Mouse (Mus musculus): ENCODE measurements around the gene Nudt21.

Gene Nudt21

DNA sequence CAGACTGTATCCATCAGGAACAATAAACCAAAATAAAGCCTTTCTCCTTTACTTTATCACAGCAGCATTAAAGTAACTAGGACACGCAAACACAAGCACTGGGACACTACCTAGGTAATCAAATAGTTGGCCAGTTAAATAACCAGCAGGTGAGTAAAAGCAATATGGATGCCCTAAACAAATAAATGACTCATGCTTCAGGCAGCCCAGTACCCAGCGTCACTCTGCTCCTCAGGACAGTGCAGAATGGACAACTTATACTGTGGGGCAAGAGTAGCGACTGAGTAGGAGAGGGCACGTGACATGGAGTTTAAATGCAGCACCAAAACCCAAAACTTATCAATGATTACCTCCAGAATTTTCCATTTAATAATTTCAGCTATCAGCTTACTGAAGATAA lies 47.1 kb downstream of the Nudt21 start:
- no peak for DNase-seq

DNA sequence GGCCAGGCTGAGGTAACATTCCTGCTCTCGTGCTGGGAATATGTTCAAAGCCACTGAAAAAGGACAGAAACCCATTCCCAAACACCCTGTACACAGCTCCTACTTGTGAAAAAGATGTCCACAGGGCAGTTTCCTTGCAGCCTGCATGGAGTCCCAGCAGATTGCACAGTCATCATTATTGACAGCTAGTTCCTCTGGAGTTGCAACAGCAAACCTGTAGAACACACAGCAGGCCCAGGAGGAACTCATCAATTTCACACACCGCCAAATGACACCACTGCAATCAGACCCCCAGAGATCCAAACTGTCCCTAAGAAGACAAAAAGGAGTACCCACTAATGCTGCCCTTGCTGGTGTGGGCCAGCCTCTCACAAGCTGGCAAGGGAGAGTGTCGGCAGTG lies 52.1 kb downstream of the Nudt21 start:
- DNase-seq, result no peak

DNA sequence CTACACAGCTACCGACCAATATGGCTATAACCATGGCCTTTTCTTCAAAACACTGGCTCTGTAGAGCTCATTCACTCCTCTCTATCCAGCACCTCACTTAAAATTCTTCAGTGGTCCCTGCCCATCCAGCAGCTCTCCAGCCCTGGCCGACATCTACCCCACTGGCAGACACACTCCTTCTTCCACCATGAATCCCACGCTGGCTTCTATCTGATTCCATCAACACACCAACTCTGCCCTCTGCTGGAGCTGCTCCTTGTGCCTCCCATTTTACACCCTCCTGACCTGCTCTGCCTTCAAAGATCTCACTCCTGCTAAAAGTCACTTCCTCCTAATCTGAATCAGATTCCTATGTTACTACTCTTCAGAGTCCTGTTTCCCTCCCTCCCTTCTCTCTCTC lies 53.0 kb downstream of the Nudt21 start:
- peak; percentile 45 for DNase-seq

DNA sequence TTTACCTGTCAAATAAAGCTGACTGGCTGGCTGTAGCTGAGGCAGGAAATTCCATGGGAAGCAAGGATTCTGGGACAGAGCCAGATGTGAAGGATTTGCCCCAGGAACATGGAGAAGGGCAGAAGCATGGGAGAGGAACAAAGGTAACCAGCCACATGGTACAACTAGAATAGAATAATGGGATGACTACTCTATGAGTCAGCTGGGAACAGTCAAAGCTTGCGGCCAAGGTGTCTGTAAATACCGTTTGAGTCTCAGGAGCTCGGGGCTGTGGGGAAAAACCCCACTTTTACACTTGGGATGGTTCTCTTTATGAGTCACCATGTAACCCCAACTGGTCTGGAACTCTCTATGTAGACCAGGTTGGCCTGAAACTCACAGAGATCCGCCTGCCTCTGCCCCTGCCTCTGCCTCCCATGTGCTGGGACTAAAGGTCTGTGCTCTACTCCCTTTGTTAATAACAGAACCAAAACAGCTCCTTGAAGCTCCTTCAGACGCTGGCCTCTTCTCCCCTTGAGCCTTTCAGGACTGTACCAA lies 55.1 kb downstream of the Nudt21 start:
- DNase-seq, result no peak

DNA sequence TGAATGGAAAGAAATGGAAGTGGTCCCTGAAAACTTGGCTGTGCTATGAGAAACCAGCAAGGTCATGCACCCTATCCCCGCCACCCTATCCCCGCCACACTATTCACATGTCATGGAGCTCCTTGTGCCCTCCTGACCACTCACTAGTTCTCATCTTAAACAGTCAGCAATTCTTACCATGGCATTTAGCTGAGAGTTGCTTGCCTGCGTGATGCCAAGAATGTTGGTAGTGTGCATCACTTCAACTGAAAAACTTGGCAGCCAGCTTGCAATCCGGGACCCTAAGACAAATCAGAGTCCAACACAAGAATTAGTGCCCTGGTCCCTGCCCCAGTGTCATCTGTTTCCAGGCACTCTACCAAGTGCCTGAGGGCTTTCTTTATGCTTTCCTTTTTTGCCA lies 56.7 kb downstream of the Nudt21 start:
- no peak for DNase-seq

DNA sequence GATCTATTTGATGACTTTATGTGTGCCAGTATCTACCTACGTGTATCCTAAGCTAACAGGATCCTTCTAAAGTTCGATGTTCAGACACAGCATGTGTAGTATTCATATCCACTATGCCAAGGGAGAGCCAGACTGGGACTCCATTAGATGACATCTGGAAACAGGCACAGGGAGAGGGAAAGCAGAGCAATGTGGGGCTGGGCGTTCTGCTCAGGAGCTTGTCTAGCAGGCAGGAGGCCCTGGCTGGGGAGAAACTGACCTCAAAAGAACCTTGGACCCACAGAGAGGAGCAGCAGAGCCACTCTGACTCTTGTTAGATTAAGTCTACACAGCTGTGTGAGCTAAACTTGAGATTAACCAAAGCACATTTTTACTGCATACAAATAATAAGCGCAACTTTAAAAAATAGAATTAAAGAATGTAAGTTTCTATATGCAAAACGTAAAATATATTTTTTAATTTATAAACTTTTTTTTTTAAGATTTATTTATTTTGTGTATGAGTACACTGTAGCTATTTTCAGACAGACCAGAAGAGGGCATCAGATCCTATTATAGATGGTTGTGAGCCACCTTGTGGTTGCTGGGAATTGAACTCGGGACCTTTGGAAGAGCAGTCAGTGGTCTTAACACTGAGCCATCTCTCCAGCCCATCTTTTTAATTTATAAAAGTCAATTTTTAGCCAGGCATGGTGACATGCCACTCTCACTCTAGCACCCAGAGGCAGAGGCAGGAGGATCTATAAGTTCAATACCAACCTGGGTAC lies 60.2 kb downstream of the Nudt21 start:
- DNase-seq, result no peak

DNA sequence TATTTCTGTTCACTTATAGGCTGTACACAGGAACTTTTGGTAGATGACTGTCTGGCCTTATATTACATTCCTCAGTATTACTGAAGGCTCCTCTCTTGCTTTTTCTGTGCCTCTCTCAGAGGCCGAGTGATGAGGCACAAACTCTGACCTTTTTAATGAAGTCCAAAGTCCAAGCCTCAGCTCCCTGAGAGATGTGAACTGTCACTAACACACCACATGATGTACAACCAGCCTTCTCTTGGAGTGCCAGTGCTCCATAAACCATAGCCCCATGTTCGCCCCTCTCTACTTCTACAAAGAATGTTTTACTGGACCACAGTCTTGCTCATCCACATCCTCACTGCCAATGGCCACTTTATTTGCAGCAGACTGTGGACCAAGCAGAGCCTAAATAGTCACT lies 61.5 kb downstream of the Nudt21 start:
- no peak for DNase-seq

DNA sequence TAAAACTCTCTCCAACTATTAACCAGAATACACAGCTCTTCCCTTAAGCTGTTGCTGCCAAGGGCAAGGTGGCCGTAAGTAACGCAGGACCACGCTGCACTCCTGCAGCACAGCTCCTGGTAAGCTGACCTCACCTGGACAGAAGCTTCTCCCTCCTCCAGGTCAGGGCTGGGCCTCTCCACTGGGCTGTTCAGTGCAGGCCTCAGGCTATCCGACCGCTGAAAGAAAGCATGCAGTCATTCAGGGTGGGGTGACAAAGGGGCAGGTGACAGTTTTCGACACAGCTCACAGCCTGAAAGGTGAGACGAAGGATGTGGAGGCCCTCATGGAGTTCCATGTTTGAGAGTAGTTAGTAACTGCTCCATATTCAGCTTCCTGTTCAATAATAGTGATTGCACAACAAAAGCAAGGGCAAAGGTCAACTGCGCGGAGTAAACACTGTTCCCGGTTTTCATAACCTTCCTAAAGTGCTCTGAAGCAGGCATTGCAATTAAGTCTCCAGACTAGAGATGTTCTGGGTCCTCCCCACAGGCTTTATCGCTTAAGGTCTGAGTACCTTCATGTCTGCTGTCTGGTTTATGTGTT lies 62.1 kb downstream of the Nudt21 start:
- peak; percentile 10 for DNase-seq

DNA sequence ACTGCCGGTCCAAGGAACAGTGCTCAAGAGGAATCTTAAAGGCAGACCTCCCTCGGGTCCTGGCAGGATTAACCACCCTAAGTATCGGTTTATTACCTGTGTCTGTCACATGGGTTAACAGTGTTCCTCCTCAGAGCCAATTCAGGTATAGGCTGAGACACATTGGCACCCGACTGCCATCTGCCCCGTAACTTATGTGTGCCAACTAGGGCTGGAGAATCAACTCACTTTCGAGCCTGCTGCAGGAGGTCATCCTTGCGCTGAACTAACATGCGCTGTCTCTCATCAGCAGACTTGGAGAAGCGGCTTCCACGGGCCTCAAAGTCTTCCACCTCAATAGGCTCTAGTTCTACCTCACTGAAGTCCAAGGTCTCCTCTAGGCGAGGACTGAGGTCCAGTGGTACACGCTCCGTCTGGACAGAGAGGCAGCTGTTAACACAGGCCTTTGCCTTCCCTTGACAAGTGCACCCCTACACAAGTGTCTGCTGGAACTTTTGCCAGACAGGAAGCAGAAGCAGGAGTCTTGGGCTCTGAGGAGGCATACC lies 62.9 kb downstream of the Nudt21 start:
- DNase-seq, result peak; percentile 41

DNA sequence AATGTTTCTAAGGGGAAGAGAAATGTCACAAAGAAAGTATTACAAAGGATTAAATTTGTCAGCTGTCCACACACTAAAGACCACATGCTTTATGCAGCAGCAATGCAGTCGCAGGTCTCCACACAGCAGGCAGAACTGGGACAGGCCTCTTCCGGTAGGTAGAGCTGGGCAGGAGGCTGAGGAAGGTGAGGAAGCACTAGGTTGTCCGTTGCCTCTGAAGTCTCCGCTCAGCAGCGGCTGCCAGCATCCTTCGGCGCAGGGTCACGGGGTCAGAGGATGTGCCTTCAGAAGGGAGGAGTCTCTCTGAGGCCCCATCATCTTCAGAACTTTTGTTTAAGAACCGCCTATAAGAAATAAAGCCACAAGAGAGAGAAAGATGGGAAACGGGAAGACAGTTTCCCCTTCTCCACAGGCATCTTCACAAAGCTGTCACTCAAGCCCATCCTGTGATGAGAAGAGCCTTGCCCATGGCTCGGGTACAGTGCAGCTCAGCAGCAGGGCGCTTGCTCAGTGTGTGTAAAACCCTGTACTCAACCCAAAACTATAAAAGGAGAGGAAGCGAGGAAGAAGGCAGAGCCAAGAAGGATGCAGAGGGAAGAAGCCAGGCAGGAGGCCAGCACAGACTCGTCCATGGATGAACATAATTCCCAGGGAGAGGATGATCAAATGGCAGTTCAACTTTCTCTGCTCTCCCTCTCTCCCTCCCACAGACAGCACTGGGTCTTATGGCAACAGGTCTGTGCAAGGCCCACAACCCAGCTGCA lies 63.7 kb downstream of the Nudt21 start:
- DNase-seq, result peak; percentile 28

DNA sequence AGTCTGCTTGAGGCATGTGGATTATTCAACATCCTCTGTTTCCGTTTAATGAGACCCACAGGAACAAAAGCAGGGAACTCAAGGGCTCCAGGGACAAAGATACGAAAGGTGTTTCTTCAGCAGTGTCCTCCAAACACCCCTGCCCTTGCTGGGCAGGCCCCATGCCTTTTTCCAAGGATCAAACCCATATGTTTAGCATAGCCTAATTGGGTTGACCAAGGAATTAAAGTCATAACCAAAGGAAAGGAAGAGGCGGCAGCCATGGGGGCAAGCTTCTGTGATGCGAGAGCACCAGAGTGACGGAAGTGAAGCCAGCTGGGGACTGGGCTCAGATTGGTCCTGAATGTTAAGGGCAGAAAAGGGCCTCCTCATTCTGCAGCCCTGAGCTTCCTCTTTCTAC lies 64.6 kb downstream of the Nudt21 start:
- DNase-seq, result no peak

DNA sequence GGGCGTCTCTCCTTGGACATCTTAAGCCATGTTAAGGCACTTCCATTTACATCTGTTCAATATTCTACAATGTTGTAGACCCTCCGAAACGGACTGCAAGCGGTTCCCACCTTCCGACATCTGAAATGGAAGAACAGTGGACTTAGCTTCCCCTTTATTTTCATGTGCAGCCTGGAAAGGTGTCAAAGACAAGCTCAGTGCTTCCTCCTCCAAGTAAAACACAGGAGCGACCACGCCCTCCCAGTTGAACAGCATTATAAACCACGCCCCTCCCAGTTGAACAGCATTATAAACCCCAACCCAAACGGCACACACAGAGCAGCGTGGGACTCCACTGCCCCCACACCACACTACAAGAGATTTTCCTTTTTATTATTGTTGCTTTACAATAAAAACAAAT lies 65.4 kb downstream of the Nudt21 start:
- peak; percentile 12 for DNase-seq

DNA sequence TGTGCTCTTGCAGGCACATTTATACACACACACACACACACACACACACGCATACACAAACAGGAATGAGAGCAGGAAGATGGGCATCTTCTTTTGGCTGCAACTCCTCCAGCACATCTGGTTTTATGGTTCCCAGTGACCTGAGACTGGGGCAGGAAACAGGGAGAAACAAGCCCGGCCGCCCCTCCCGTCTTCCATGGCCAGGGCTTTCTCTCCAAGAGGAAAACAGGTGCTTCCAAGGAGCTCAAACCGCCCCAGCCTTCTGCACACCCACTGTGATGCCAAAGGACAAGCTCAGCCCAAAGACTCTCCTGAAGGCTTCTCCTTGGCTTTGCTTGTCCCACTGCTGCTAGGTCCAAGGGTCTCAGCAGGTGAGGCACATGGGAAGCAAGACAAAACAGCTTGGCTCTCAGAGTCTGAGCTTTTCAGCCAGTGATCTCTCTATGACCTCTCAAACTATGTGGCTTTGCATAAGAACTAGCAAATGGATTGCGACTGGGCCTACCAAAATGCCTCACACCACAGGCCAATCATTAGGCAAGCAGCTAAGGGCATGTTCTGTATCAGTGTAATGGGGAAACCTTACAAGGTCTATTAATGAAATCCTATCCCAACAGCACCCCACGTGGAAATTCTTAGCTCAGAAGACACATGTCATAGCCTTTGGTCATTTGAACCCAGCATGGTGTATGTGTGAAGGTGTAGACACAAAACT lies 67.0 kb downstream of the Nudt21 start:
- peak; percentile 14 for DNase-seq

DNA sequence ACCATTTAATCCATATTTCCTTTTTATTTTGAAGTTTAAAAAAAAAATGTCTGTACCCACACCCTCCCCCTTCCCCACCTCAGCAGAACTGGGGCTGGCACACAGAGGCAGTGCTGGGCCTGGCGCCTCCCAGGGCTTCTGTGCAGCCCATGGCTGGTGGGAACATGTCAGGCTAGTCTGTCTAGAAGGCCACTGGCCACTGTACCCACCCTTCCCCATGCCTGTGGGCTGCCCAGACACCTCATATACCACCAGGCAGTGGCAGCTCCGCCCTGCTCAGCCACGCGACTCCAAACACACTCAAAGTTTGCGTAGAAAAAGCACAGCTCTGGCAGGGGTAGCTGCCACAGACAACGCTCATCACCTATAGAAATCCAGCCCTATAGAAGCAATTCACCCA lies 68.5 kb downstream of the Nudt21 start:
- no peak for DNase-seq
